Mouse (Mus musculus) mesoderm, embryonic 11.5 days (tissue): ENCODE results near the gene Rassf5.

Experiments used
- DNase-seq: peaks from one replicate; pipeline ENCODE4 v3.0.0-alpha.2; 2012; ENCODE audit warnings: low read depth, low spot score

Gene Rassf5

DNA sequence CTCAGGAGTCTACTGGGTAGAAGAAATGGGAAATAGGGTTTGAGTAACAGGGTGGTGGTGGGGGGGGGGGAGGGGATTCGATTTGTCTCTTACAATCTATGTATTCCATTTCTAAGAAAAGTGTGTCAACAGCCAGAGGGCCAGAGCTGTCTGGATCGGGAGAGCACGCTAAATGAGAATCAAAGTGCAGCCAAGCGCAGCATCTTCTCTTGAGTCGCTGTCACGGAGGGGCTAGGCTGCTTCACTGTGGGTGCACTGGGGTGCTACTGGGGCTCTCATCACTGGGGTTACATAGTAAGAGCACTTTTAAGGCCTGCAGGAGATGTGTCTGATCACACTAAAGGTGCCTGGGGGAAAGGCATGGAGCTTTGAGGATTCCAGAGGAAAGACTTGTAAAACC is 36.3 kb downstream of the Rassf5 start:
- no peak for DNase-seq

DNA sequence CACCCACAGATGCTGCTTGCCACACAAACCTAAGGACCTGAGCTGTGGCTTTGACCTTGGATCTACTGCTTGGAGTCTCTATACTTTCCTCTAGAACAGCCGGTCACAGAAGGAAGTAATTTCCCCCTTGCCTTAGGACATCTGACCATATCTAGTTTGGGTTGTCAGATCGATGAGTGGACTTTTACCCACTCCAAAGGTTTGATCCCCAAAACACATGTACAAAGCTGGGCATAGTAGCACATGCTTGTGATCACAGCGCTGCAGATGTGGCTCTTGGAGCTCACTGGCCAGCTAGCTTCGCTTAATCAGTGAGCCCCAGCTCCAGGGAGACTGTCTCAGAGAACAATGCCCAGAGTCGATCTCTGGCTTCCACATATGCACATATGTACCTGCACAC is 37.0 kb downstream of the Rassf5 start:
- no peak for DNase-seq

DNA sequence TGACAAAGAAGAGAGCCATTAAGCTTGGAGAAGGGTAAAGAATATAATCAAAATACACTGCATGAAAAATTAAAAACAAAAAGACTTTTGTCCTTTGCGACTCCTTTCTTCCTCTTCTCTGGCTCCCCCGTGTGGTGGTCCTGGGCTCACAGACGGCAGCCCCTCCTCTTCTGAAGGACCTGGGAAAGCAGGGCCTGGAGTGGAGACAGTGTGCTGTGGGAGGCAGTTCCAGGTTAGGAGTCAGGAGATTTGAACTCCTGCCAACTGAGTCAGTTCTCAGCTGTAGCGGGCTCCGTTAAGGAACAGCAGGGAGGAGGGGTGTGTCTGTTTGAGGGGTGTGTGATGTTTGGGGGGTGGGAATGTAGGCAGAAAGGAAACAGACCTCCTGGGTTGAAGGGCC is 37.5 kb downstream of the Rassf5 start:
- peak; percentile 60 for DNase-seq

DNA sequence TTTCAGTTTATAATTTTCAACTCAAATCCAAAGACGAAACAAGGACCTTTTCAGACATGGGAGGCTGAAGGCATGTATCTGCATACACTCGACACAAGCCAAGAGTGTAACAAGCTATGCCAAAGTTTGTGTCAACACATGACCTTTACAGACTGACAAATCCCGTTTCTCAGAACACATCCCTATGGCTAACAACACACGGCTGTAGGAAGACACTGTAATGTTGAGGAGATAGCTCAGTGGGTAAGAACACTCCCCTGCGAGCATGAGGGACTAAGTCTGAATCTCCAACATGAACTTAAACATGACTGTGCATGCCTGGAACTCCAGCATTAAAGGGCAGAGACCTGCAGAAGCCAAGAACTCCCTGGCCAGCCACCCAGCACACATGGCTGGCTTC is 38.7 kb downstream of the Rassf5 start:
- DNase-seq = no peak

DNA sequence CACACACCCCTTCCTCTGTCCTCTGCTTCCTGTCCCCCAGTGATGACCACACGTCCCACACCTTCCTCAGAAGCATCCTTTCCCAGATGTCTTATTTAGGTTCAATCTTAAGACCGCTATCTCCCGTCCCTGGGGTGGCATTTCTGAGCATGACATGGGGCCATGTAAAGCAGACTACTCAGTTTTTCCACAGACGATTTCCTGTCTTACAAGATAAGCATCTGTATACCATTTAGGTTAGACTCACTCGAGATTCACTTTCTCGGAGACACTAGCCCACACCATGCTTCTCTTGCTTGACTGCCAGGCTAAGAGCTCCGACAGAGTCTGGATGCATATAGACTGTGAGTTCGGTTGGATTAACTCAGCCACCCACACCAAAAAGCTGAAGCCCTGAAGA is 40.6 kb downstream of the Rassf5 start:
- no peak for DNase-seq

DNA sequence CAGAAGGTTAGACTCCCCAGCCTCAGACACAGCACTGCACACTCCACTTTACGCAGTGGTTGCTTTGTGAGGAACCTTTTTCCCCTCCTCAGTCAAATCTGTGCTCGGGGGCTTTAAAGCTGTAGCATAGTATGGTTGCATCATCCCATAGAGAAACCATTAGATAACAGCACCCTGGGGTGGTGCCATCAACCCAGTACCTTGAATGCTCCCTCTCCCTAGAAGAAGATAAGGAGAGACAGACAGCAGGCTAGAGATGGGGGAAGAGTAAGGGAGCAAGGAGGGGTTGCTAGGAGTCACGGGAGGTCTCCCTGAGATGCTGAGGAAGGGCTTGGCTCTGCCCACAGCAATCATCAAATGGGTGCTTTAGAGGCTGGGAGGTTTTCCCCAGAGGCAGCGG is 43.7 kb downstream of the Rassf5 start:
- no peak for DNase-seq

DNA sequence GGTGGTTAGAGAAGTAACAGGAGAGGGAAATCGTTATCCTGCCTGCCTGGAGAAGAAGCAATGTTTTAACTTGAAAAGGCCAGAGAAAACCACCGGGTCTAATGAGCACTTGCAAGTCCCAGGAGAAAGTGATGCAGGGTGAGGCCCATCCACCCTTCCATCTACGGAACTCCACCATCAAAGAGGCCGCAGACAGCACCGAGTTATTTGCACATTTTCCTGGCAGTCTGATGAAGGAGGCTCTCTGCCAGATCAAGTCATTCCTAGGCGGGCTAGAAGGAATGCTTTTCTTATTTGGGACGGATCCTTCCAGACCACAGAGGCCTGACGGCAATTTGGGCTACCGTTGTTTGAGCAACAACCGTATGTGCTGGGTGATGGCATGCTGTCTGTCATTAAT is 44.5 kb downstream of the Rassf5 start:
- DNase-seq = no peak

DNA sequence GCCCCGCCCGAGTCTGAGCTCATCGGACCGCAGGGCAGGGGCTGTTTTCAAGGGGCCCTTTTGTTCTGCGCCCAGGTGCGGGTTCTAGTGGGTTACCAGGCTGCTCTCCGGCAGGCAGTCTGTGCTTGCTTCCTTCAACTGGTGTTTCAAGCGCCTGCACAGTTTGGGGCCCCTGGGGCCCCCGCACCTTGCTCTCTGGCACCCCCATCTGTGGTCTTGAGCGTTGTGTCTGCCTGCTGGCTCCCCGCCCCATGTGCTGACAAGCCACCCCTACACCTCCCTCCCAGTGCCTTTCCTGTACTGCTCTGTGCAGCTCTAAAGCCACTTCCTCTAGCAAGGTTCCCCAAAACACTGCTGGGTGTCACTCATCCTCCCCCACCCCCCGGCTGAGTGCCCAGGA is 45.1 kb downstream of the Rassf5 start:
- DNase-seq = no peak

DNA sequence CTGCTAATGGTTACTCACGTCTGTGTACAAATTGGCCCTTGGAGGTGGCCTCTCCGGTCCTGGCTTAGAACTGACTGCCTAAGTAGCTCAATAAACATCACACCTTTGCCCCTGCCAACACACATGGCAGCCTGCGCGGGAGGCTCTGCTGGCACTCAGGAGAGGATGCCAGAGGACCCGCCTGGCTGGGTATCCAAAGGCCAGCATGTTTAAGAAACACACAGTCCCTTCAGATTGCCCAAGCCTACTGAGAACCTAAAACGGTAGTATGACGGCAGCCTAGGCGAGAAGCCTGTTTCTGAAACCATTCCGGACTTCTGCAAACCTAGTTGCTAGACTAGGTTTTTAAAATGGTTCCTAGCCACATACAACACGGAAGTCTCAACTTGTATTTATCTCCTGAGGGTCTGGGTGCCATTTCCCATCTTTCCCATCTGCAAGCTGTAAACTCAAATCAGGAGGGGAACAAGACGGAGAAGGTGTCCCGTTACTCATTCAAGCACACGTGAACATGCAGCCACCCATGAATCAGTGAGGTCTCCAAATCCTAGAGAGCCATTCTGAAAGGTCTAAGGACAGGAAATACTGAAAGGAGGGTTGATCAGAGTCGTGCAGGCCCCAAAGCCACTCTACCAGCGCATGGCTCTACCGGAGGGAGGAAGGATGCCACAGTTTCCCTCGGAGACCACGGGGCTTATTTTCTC is 45.8 kb downstream of the Rassf5 start:
- no peak for DNase-seq

DNA sequence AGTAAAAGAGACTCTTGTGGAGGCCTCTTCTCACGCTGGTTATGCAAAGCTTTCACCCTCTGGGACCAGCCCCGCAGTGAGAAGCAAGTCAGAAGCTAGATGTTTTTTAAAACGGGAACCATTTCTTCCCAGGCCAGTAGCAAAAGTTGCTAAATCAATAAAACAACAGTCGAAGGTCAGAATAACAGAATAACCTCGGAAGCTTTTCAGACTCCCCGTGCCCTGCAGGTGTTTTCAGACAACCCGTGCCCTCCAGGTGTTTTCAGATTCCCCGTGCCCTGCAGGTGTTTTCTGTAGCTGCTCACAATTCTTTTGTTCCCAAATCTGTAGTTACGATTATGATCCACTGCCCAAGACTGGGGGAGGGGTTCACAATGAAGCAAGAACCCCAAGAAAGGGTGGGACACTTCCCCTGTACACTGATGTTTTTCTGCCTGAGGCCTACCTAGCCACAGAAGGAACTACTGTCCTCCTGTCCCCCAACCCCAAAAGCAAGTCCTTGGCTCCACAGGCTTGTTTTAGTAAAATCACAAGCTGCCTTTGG is 46.6 kb downstream of the Rassf5 start:
- DNase-seq = no peak

DNA sequence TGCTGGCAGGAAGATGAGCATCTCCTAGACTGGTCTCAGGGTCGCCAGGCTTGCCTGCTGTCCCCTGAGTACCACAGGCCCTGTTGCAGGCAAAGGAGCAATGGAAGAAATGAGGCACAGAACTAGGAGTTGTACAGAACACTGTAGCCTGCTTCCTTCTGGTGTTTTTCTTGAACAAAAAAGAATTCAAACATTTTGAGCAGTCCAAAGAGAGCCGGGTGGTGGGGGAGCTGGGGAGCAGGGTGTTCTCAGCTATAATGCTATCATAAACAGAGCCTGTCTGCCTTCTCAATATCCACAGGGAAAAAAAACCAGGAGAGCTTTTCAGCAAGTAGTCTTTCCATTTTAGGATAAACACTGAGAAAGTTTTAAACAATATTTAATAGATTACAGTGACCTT is 49.0 kb downstream of the Rassf5 start:
- no peak for DNase-seq

DNA sequence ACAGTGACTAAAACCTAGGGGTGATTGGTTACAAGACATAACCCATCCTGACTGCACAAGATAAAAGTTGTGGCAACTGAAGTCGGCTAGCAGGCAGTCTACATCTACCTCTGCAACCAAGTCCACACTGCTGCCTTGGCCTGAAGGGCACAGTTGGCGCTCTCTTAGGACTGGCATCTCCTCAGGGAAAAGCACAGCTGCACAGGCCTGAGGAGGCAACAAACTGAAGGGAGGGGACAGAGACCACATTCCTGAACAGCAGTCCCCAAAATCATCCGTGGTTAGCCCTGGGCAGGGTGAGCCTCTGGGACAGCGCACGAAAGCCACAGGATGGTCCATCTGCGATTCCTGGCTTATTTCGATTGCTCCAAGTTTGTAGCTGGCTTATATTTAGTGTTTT is 49.4 kb downstream of the Rassf5 start:
- DNase-seq = no peak

DNA sequence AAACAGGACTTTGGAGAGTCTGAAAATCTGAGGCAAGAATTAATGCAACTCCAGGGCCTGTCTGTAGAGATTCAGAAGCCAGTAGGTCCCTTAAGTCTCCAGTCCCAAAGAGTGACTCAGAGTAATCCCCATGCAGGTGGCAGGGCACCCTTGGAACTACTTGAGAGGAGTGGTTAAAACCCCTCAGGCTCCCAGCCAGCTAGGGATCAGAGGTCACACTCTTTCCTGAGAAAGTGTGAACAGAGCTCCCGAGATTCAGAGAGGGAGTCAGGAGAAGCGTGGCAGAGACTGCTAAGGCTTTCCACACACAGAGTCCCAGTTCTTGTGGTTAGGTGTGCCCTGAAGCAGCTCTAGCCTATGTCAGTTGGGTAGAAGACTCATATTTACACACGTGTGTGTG is 51.3 kb downstream of the Rassf5 start:
- no peak for DNase-seq

DNA sequence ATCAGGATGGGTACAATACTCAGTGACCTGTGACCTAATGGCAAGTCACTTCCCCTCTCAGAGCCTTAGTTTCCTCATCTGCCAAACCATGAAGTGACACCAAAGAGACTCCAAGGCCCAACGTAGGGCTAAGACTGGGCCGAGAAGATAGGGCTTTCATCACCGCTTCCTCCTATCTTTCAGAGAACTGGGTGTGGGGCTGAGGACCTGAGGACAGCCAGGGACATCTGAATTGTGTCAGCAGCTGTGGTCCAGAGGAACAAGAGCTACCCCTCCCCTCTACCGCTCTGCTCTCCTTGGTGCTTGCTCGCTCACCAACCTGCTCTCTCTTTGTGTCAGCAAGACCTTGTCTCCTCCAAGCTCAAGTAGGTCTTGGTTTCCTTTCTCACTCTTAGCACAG is 56.4 kb downstream of the Rassf5 start:
- DNase-seq = no peak

DNA sequence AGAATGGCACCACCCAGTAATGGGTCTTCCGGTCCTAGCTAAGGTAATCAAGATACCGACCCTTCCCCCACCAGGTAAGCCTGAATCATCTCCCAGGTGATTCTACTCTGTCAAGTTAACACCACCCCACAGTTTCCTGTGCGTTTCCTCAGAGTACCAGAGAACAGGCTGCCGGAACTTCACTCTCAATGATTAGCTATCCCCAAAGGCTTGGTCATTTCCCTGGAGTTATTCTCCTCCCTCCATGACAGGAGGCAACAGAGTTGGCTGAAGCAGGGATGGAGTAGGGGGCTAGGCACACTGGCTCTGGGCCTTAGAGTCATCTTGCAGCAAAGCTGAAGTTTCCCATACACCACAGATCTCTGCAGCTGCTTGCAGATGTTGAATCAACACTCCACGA is 57.2 kb downstream of the Rassf5 start:
- no peak for DNase-seq

DNA sequence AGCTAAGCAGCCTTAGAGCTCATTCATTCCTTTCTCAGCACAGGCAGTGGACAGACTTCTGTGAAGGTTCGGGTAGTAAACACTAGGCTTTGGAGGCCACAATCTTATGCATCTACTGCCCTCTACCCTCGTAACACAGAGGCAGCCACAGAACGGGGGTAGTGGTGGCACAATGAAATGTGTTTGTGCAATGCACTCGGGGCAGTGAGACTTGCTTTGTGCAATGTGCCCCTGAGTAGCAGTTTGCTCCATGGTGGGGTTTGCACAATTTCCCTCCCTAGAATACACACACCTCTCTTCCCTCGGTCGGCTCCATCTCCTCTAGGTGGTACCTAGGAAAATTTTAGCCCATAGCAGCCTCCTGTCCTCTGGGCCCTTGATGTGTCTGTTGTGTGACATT is 58.1 kb downstream of the Rassf5 start:
- DNase-seq = no peak

DNA sequence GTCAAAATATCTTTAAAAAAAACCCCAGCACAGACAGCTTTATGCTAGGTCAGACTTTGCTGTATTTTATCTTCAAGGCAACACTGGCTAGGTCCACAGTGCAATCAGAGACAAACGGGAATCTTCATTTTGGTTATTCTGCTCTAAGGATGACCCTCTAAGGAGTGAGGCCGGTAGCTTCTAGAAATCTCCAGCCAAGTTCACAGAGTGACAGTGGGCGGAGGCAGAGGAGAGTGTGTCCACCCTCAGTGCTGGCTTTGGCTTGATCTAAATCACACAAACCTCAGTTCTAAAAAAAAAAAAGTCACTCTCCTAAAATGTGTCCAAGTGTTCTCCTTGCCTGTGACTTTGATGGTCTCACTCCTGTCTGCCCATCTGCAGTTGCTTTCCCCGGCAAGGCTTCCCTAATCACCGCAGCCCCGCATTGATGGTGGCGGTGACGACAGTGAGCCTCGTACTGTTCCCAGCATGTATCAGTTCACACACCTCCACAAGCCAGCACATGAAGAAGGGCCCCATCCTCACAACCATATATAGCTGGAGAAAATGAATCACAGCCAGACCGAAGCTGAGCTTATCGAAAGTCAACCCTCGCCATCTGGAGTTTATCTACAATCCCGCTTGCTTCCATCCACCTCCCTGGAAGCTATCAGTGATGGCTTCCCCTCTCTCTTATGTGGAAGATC is 59.1 kb downstream of the Rassf5 start:
- no peak for DNase-seq

DNA sequence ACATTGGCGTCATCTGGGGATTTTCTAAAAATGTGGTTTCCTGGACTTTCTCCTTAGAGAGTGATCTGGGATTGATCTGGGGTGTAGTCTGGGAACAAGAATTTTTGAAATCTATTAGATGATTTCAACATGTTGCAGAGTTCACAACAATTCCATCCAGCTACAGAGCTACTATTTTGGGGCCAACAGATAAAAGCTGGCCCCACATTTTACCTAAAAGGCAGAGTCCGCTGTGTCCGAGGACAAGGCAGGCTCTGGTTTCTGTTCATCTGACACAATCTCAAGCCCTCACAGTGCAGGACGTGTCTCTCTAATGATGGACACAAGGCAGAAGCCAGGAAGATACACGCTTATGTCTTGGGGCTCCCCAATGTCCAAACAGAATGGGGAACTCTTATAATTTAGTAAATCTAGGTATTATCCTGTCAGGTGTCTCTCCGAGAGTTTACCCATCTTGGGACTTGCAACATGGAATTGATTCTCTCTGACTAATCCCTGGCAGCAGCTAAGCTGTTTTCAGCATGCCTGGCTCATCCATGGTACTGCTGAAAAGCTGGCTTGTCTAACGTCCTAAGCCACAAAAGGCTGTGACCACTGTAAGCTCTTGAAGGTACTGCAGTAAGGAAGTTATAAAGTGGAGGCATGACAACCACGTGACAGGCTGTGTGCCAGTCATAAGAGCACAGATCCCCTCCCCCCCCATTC is 60.0 kb downstream of the Rassf5 start:
- no peak for DNase-seq

DNA sequence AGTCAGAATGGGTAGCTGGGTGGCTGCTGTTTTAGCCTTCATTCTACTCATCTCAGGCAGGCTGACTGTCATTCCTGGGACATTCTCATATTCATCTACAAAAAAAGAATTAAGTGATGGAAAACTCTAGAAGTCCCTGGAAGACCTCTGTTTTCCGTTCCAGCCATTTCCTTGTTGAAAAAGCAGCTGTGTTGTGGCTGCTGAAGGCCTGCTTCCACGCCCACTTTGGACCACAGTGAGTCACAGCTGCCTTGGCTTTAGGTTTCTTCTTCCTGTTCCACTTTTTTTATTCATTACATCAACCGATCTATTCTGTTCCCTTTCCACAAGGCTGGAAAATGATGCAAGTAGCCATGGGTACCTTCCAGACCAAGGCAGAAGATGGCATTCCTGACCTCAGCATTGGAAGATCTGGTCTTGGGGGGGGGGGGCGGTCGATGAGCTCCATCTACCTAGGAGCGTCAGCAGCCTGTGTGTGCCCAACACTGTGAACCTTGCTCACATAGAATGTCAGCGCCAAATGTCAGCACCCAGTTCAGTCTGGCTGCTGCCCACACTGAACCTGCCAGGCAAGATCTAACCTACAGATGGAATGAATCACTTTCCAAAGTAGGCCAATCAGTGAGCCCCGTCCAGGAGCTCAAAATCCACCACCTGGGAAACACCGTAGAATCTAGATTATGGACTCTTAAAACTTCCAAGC is 60.7 kb downstream of the Rassf5 start:
- DNase-seq = no peak

DNA sequence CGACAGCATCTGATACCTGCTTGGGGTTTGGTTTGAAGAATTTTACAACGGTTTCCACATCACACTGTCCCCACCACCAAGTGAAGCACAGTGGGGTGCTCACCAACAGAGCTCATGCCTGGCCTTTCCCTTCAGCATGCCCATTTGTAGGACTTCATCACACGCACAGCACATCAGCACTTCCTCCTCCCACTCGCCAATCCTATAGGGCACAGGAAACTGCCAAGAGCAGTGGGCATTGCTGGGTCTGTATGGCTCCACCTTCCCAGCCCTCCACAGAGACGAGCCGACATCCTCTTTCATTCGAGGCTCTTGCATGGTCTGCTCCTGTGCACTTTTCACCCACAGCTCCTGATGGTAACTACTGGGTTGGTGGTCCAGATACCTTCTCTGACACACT is 61.9 kb downstream of the Rassf5 start:
- no peak for DNase-seq

DNA sequence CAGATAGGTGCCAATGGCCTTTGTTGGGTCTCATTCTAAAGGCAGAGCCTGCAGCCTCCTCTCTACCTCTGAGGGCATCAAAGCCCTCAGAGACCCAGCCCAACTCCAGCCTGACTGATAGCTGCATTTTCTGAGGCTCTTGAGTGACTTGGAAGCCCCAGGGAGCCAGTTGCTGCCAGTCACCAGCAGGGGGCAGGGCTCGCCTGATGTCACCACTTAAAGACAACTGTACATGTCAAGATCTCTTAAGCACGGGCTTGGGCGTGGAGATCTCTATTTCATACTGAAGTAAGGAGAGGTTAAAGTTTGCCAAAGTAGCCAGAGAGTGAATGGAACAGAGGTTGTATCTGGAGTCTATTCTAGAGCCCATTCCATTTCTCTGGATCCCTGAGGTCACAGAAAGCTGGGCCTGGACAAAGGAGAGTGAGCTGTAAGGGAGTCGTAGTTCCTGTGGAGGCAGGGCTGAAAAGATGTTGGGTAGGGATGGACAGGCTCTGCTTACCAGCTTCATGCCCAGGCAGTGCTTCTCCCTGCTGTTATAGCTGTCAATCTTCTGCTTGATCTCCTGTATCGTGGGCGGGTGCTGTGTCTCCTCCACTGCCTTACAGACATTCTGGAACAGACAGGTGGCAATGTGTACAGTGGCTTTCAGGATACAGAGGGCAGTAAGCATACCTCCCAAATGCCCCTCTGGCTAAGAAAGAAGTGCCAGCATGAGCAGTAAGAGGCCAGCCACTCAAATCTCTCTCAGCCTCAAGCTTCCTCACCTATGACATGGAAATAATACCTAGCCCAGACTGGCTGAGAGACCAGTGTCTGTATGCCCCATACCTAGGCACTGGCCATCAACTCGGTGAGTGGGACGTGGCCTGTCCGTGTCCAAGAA is 63.2 kb downstream of the Rassf5 start:
- peak; percentile 74 for DNase-seq
